Mouse (Mus musculus) yolk sac, embryonic 10.5 days (tissue): ENCODE results near the gene Rfx5.

Experiments used
- DNase-seq: peaks from one replicate; pipeline ENCODE4 v3.0.0-alpha.2; 2017; ENCODE audit warnings: low spot score

Rfx5 gene

GRCm38 (mm10) chr3:94996946-94997345 lies 43.1 kb downstream of the Rfx5 start:
- no peak for DNase-seq

GRCm38 (mm10) chr3:95002569-95002968 lies 48.7 kb downstream of the Rfx5 start:
- DNase-seq, result no peak

GRCm38 (mm10) chr3:95003273-95003672 lies 49.4 kb downstream of the Rfx5 start:
- no peak for DNase-seq

- no peak for DNase-seq
Measured at GRCm38 (mm10) chr3:95005651-95006050, 51.8 kb downstream of the Rfx5 start.

GRCm38 (mm10) chr3:95007706-95008105 lies 53.8 kb downstream of the Rfx5 start:
- DNase-seq, result no peak

- DNase-seq, result no peak
Measured at GRCm38 (mm10) chr3:95010396-95010795, 56.5 kb downstream of the Rfx5 start.
